Mouse (Mus musculus) kidney, postnatal 0 days (tissue): ENCODE results near the gene Slc30a4. TPM values are rescaled to one million over a fixed set of nuclear protein-coding genes. Genes with fewer than 3 reads are reported as not detected.
A peak's percentile ranks its signal among the peaks of the same experiment; 100 is the strongest.

ENCODE experiments used
- ATAC-seq: fragments of 200-750 bp; cut with Nextera tagmentation; replicated peaks from 2 replicates; pipeline ENCODE4 v1.8.0; 2017; ENCODE audit warnings: low read depth, moderate number of reproducible peaks, moderate TSS enrichment, moderate library complexity; ENCODE audit not compliant: low FRiP score
- DNase-seq: peaks from one replicate; pipeline ENCODE4 v3.0.0-alpha.2; 2016; ENCODE audit warnings: low spot score
- H3K27ac ChIP-seq: fragments of 300-500 bp; sonication (generic); 2 replicates; pipeline ENCODE4 v1.5.1; 2014; ENCODE audit warnings: mild to moderate bottlenecking
- H3K27me3 ChIP-seq: fragments of 300-500 bp; sonication (generic); 2 replicates; pipeline ENCODE4 v1.6.1; 2014; ENCODE audit warnings: low read length, mixed read lengths; ENCODE audit not compliant: insufficient read depth
- H3K36me3 ChIP-seq: fragments of 300-500 bp; sonication (generic); 2 replicates; pipeline ENCODE4 v1.6.1; 2014; ENCODE audit warnings: low read length, mixed read lengths; ENCODE audit not compliant: insufficient read depth
- H3K4me1 ChIP-seq: fragments of 300-500 bp; sonication (generic); replicated peaks from 2 replicates; pipeline ENCODE4 v1.6.1; 2014; ENCODE audit warnings: antibody characterized with exemption, low read length, mixed read lengths; ENCODE audit not compliant: insufficient read depth
- H3K4me2 ChIP-seq: fragments of 300-500 bp; sonication (generic); 2 replicates; pipeline ENCODE4 v1.6.1; 2014; ENCODE audit warnings: mild to moderate bottlenecking, low read length, moderate library complexity, mixed read lengths
- H3K4me3 ChIP-seq: fragments of 300-500 bp; sonication (generic); replicated peaks from 2 replicates; pipeline ENCODE4 v1.5.1; 2014; ENCODE audit warnings: low read depth, low read length
- H3K9ac ChIP-seq: fragments of 300-500 bp; sonication (generic); 2 replicates; pipeline ENCODE4 v1.6.1; 2014; ENCODE audit warnings: low read depth, low read length
- H3K9me3 ChIP-seq: fragments of 300-500 bp; sonication (generic); replicated peaks from 2 replicates; pipeline ENCODE4 v1.6.1; 2016; ENCODE audit warnings: low read length, inconsistent platforms, mixed read lengths
- CTCF ChIP-seq: IDR thresholded peaks from 2 replicates; pipeline ENCODE4 v1.5.1; 2016; ENCODE audit warnings: antibody characterized with exemption, low read depth, mild to moderate bottlenecking, moderate library complexity
- WGBS: fragments of 180-500 bp; shearing (Covaris S2); extraction: QIAGEN DNeasy Blood & Tissue Kit; methylation state at CpG from one replicate; pipeline ENCODE4 v1.1.7; 2014; 5-methylcytosine and 5-hydroxymethylcytosine counted together
- polyA plus RNA-seq: library from polyadenylated mRNA; unstranded; fragments of >200 nt; fragmentation: Nextera tagmentation; extraction: Ambion mirVana; gene quantifications from 2 replicates; pipeline ENCODE4 v1.2.1, GENCODE M21; 2015

Gene Slc30a4
- polyA plus RNA-seq, 1 experiment from 2014 or later = 7.9 TPM

- Histone ChIP-seq H3K36me3 (no peaks in the 10 kb centered on the region), H3K4me2 (no peak overlapping the region), H3K27me3 (no peaks in the 10 kb centered on the region), H3K27ac (no peak overlapping the region), H3K9ac (no peak overlapping the region), H3K4me3 (no peak overlapping the region), H3K9me3 (no peaks in the 10 kb centered on the region), H3K4me1 (no peaks in the 10 kb centered on the region)
- TF ChIP-seq CTCF = no peak
- WGBS = 64% methylated on average over 3 of the region's 3 CpGs
- DNase-seq = no peak
- no peak for ATAC-seq
These were observed 5.6 kb upstream of the Slc30a4 start for GRCm38 (mm10) chr2:122708080-122708479.

- no peak for TF ChIP-seq CTCF
- no peaks in the 10 kb centered on the region for H3K9me3 ChIP-seq
- H3K4me2 ChIP-seq = no peak overlapping the region
- DNase-seq (no peak), ATAC-seq (no peak)
- H3K36me3 ChIP-seq = no peaks in the 10 kb centered on the region
- no peak overlapping the region for H3K4me3 ChIP-seq
- peaks cover 8% of the 10 kb centered on the region; the same call in 1 of the 2 replicates for H3K4me1 ChIP-seq
- H3K9ac ChIP-seq = no peak overlapping the region
- WGBS = 90% methylated on average over 2 of the region's 2 CpGs
- no peaks in the 10 kb centered on the region for H3K27me3 ChIP-seq
- no peak overlapping the region for H3K27ac ChIP-seq
These were observed 2.1 kb upstream of the Slc30a4 start for GRCm38 (mm10) chr2:122704572-122704971.

GRCm38 (mm10) chr2:122701871-122702180, 637 bp downstream of the Slc30a4 start:
- peak overlapping the region; percentile 75 for H3K27ac ChIP-seq

GRCm38 (mm10) chr2:122701012-122701411, 1.5 kb downstream of the Slc30a4 start:
- Histone ChIP-seq H3K9me3 (no peaks in the 10 kb centered on the region), H3K36me3 (no peaks in the 10 kb centered on the region), H3K4me2 (peak overlapping the region; percentile 68), H3K27ac (no peak overlapping the region), H3K9ac (no peak overlapping the region), H3K4me1 (peaks cover 8% of the 10 kb centered on the region; the same call in 1 of the 2 replicates), H3K27me3 (no peaks in the 10 kb centered on the region), H3K4me3 (peak overlapping the region; percentile 80; the same call in 1 of the 2 replicates)
- DNase-seq (no peak), ATAC-seq (no peak)
- WGBS = 64% methylated on average over 8 of the region's 8 CpGs
- no peak for TF ChIP-seq CTCF

More at GRCm38 (mm10) chr2:122701871-122702180, 637 bp downstream of the Slc30a4 start:
- no peak for TF ChIP-seq CTCF
- no peak for DNase-seq
- peak overlapping the region; percentile 80 for H3K4me3 ChIP-seq
- H3K4me1 ChIP-seq = peaks cover 8% of the 10 kb centered on the region; the same call in 1 of the 2 replicates
- peak overlapping the region; percentile 79 for H3K9ac ChIP-seq
- peak overlapping the region; percentile 68 for H3K4me2 ChIP-seq
- ATAC-seq = no peak
- no peaks in the 10 kb centered on the region for H3K36me3 ChIP-seq
- no peaks in the 10 kb centered on the region for H3K27me3 ChIP-seq
- H3K9me3 ChIP-seq = no peaks in the 10 kb centered on the region
- under 1% methylated on average over 15 of the region's 15 CpGs for WGBS

GRCm38 (mm10) chr2:122697526-122697925, 4.9 kb downstream of the Slc30a4 start:
- Histone ChIP-seq H3K4me1 (peaks cover 8% of the 10 kb centered on the region; the same call in 1 of the 2 replicates), H3K27ac (no peak overlapping the region), H3K4me2 (no peak overlapping the region), H3K27me3 (no peaks in the 10 kb centered on the region), H3K9ac (no peak overlapping the region), H3K9me3 (no peaks in the 10 kb centered on the region), H3K4me3 (no peak overlapping the region), H3K36me3 (no peaks in the 10 kb centered on the region)
- no peak for ATAC-seq
- DNase-seq = no peak
- 77% methylated on average over 2 of the region's 2 CpGs for WGBS
- no peak for TF ChIP-seq CTCF

GRCm38 (mm10) chr2:122686665-122687064, 15.8 kb downstream of the Slc30a4 start:
- no peak for TF ChIP-seq CTCF

GRCm38 (mm10) chr2:122683641-122684040, 18.8 kb downstream of the Slc30a4 start:
- TF ChIP-seq CTCF = no peak
- no peak overlapping the region for H3K4me3 ChIP-seq
- ATAC-seq (no peak), DNase-seq (no peak)
- H3K4me1 ChIP-seq = no peaks in the 10 kb centered on the region
- H3K9me3 ChIP-seq = peaks cover 11% of the 10 kb centered on the region
- no peak overlapping the region for H3K4me2 ChIP-seq
- 83% methylated on average over 1 of the region's 1 CpGs for WGBS
- H3K27me3 ChIP-seq = no peaks in the 10 kb centered on the region
- no peak overlapping the region for H3K27ac ChIP-seq
- no peak overlapping the region for H3K9ac ChIP-seq
- peaks cover 8% of the 10 kb centered on the region; the same call in 1 of the 2 replicates for H3K36me3 ChIP-seq

More at GRCm38 (mm10) chr2:122686665-122687064, 15.8 kb downstream of the Slc30a4 start:
- Histone ChIP-seq H3K27me3 (no peaks in the 10 kb centered on the region), H3K9ac (no peak overlapping the region), H3K4me2 (no peak overlapping the region), H3K27ac (no peak overlapping the region), H3K4me3 (no peak overlapping the region), H3K9me3 (peaks cover 6% of the 10 kb centered on the region), H3K4me1 (no peaks in the 10 kb centered on the region), H3K36me3 (peaks cover 8% of the 10 kb centered on the region; the same call in 1 of the 2 replicates)
- ATAC-seq (no peak), DNase-seq (no peak)
- 78% methylated on average over 6 of the region's 6 CpGs for WGBS
